Mouse (Mus musculus) erythroblast, embryonic 14.5 days (primary cell): ENCODE results near the gene Tex19.2. TPM values are rescaled to one million over a fixed set of nuclear protein-coding genes. Genes with fewer than 3 reads are reported as not detected.

Experiments
- H3K27me3 ChIP-seq: 2 replicates; pipeline ENCODE4 v1.6.1; 2012; ENCODE audit warnings: inconsistent platforms; ENCODE audit not compliant: control insufficient read depth
- H3K36me3 ChIP-seq: 2 replicates; pipeline ENCODE4 v1.6.1; 2012; ENCODE audit warnings: mild to moderate bottlenecking, inconsistent platforms; ENCODE audit not compliant: control insufficient read depth
- H3K4me1 ChIP-seq: 2 replicates; pipeline ENCODE4 v1.6.1; 2012; ENCODE audit warnings: inconsistent platforms; ENCODE audit not compliant: control insufficient read depth
- H3K4me3 ChIP-seq: replicated peaks from 2 replicates; pipeline ENCODE3; 2012; ENCODE audit warnings: moderate library complexity, mild to moderate bottlenecking, inconsistent platforms
- H3K9me3 ChIP-seq: 2 replicates; pipeline ENCODE4 v1.6.1; 2012; ENCODE audit warnings: low read length, inconsistent platforms, mixed read lengths; ENCODE audit not compliant: control insufficient read depth
- GATA1 ChIP-seq: IDR thresholded peaks from 2 replicates; pipeline ENCODE4 v1.6.1; 2012; ENCODE audit warnings: low read length, inconsistent platforms, mixed read lengths
- TAL1 ChIP-seq: IDR thresholded peaks from 3 replicates; pipeline ENCODE4 v1.6.1; 2012; ENCODE audit warnings: low read length, inconsistent platforms, mixed read lengths
- polyA plus RNA-seq: library from polyadenylated mRNA; stranded (reverse); fragments of >175 nt; gene quantifications from 2 replicates; pipeline ENCODE4 v1.2.3, GENCODE M21; 2012

Gene Tex19.2
- polyA plus RNA-seq, 1 experiment = not detected

- Histone ChIP-seq H3K4me1 (peaks cover 4% of the 10 kb centered on the region), H3K4me3 (no peak overlapping the region), H3K36me3 (no peaks in the 10 kb centered on the region), H3K9me3 (peaks cover 4% of the 10 kb centered on the region; the same call in 1 of the 2 replicates), H3K27me3 (no peaks in the 10 kb centered on the region; the same call in 1 of the 2 replicates)
- TF ChIP-seq GATA1 = no peak
- TF ChIP-seq TAL1 = no peak
Measured at GRCm38 (mm10) chr11:121143325-121144015, 25.0 kb upstream of the Tex19.2 start.

GRCm38 (mm10) chr11:121138732-121139131 is 20.3 kb upstream of the Tex19.2 start:
- Histone ChIP-seq H3K4me1 (peaks cover 4% of the 10 kb centered on the region), H3K9me3 (no peaks in the 10 kb centered on the region), H3K4me3 (no peak overlapping the region), H3K27me3 (peaks cover 2% of the 10 kb centered on the region; the same call in 1 of the 2 replicates), H3K36me3 (no peaks in the 10 kb centered on the region)
- no peak for TF ChIP-seq GATA1
- no peak for TF ChIP-seq TAL1

- Histone ChIP-seq H3K27me3 (peaks cover 2% of the 10 kb centered on the region; the same call in 1 of the 2 replicates), H3K36me3 (no peaks in the 10 kb centered on the region), H3K4me3 (no peak overlapping the region), H3K4me1 (peaks cover 4% of the 10 kb centered on the region), H3K9me3 (no peaks in the 10 kb centered on the region)
- TF ChIP-seq GATA1 (no peak), TAL1 (no peak)
Measured at GRCm38 (mm10) chr11:121137682-121138081, 19.2 kb upstream of the Tex19.2 start.

- H3K4me3 ChIP-seq = no peak overlapping the region
- peaks cover 4% of the 10 kb centered on the region for H3K4me1 ChIP-seq
- H3K9me3 ChIP-seq = no peaks in the 10 kb centered on the region
- TF ChIP-seq TAL1 (no peak), GATA1 (no peak)
- peaks cover 5% of the 10 kb centered on the region; the same call in 1 of the 2 replicates for H3K27me3 ChIP-seq
- no peaks in the 10 kb centered on the region for H3K36me3 ChIP-seq
Measured at GRCm38 (mm10) chr11:121134600-121134999, 16.1 kb upstream of the Tex19.2 start.

- Histone ChIP-seq H3K36me3 (no peaks in the 10 kb centered on the region), H3K27me3 (0 out of 2 replicates have a peak, but pooled peaks cover 3% of the 10 kb centered on the region), H3K9me3 (no peaks in the 10 kb centered on the region), H3K4me3 (no peak overlapping the region), H3K4me1 (peaks cover 6% of the 10 kb centered on the region)
- TF ChIP-seq GATA1 (no peak), TAL1 (no peak)
Measured at GRCm38 (mm10) chr11:121129616-121130015, 11.1 kb upstream of the Tex19.2 start.

GRCm38 (mm10) chr11:121127441-121127840 is 9.0 kb upstream of the Tex19.2 start:
- H3K4me1 ChIP-seq = peaks cover 6% of the 10 kb centered on the region
- no peak overlapping the region for H3K4me3 ChIP-seq
- H3K36me3 ChIP-seq = no peaks in the 10 kb centered on the region
- TF ChIP-seq GATA1 = no peak
- TF ChIP-seq TAL1 = no peak
- H3K9me3 ChIP-seq = no peaks in the 10 kb centered on the region
- 0 out of 2 replicates have a peak, but pooled peaks cover 3% of the 10 kb centered on the region for H3K27me3 ChIP-seq

- no peak overlapping the region for H3K4me3 ChIP-seq
- no peaks in the 10 kb centered on the region for H3K27me3 ChIP-seq
- TF ChIP-seq GATA1 (no peak), TAL1 (no peak)
- no peaks in the 10 kb centered on the region for H3K9me3 ChIP-seq
- no peaks in the 10 kb centered on the region for H3K36me3 ChIP-seq
- H3K4me1 ChIP-seq = peaks cover 9% of the 10 kb centered on the region
Measured at GRCm38 (mm10) chr11:121126395-121126794, 7.9 kb upstream of the Tex19.2 start.

GRCm38 (mm10) chr11:121125522-121126172 is 7.2 kb upstream of the Tex19.2 start:
- no peaks in the 10 kb centered on the region for H3K36me3 ChIP-seq
- no peaks in the 10 kb centered on the region for H3K27me3 ChIP-seq
- no peak overlapping the region for H3K4me3 ChIP-seq
- peaks cover 9% of the 10 kb centered on the region for H3K4me1 ChIP-seq
- no peaks in the 10 kb centered on the region for H3K9me3 ChIP-seq
- TF ChIP-seq GATA1 (no peak), TAL1 (no peak)

GRCm38 (mm10) chr11:121123438-121123837 is 5.0 kb upstream of the Tex19.2 start:
- no peaks in the 10 kb centered on the region for H3K27me3 ChIP-seq
- no peaks in the 10 kb centered on the region for H3K36me3 ChIP-seq
- peaks cover 9% of the 10 kb centered on the region for H3K4me1 ChIP-seq
- TF ChIP-seq GATA1 = no peak
- TF ChIP-seq TAL1 = no peak
- no peaks in the 10 kb centered on the region for H3K9me3 ChIP-seq
- no peak overlapping the region for H3K4me3 ChIP-seq
